Mouse (Mus musculus): ENCODE results near the gene Grasp. TPM values are rescaled to one million over a fixed set of nuclear protein-coding genes. Genes with fewer than 3 reads are reported as not detected.

The Grasp gene
- polyA plus RNA-seq, 1 experiment from 2014 or later, result 13.8 TPM

GRCm38 (mm10) chr15:101196961-101197360 lies 27.0 kb upstream of the Grasp start:
- no peak for ATAC-seq (ENCODE audit: low FRiP score, low read depth)
- Histone ChIP-seq H3K4me1 (peaks cover 13% of the 10 kb centered on the region), H3K36me3 (peaks cover 65% of the 10 kb centered on the region), H3K4me3 (no peak overlapping the region), H3K4me2 (replicated peaks) (no peak overlapping the region), H3K27ac (no peak overlapping the region), H3K9me3 (no peaks in the 10 kb centered on the region), H3K27me3 (replicated peaks) (no peaks in the 10 kb centered on the region), H3K9ac (no peak overlapping the region)

DNA sequence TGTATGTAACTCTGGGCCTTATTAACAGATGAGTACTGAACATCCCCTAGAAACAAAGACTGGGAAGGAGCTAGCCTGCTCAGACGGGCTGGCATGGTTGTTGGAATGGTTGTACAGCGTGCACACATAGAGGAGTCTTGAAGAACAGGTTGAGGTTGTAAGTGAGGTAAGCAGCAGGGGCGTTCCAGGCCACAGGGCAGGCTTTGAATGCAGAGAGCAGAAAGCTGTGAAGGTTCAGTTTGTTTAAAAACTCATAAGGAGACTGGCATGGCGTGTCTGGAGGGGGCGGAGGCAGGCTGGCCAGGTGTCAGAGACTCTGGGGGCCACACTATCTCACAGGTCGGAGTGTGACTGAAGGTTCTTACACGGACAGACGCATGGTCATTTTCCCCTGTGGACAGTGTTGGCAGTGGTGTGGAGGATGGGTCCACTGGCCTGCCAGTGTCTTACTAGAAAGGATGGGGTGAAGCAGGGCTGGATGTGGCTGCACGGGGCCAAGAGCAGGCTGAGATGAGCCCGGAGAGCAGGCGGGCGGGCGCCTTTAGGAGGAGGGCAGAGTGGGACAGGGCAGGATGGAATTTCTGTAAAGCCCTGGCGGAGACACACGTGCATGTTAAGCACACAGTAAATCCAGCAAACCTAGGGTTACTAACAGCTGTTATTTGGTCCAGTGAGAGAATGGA lies 26.4 kb upstream of the Grasp start:
- Histone ChIP-seq H3K4me1 (peaks cover 7% of the 10 kb centered on the region), H3K27me3 (replicated peaks) (no peaks in the 10 kb centered on the region), H3K9me3 (no peaks in the 10 kb centered on the region), H3K9ac (no peak overlapping the region), H3K27ac (no peak overlapping the region), H3K4me2 (replicated peaks) (no peak overlapping the region), H3K36me3 (peaks cover 72% of the 10 kb centered on the region), H3K4me3 (no peak overlapping the region)
- 90% methylated on average over 15 of the region's 15 CpGs for WGBS
- ATAC-seq (ENCODE audit: low FRiP score, low read depth), result peak; percentile 37; the same call in 1 of the 2 replicates

DNA sequence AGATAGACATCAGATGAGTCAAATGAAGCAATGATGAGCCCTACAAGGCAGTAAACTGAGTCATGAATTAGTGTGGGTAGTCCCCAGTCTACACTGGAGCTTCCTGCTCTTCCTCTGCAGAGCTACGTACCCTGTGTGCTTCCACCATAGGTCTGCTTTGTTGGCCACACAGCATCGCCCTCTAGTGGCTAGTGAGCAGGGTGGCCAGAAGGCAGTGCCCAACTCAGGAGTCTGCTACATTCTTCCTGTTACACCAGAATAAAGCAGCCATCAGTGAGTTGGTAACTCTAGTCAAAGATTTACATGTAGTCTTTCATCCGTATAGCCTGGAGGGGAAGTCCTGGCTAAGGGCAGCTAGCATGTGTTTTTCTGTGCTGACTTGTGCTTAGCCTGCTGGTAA lies 25.8 kb upstream of the Grasp start:
- WGBS, result 23% methylated on average over 3 of the region's 3 CpGs
- no peak overlapping the region for H3K4me2 ChIP-seq (replicated peaks)
- no peaks in the 10 kb centered on the region for H3K27me3 ChIP-seq (replicated peaks)
- H3K36me3 ChIP-seq, result peaks cover 78% of the 10 kb centered on the region
- no peak; the same call in 1 of the 2 replicates for ATAC-seq (ENCODE audit: low FRiP score, low read depth)
- no peaks in the 10 kb centered on the region for H3K9me3 ChIP-seq
- H3K4me1 ChIP-seq, result peaks cover 1% of the 10 kb centered on the region; the same call in 1 of the 2 replicates
- no peak overlapping the region for H3K9ac ChIP-seq
- no peak overlapping the region for H3K4me3 ChIP-seq
- no peak overlapping the region for H3K27ac ChIP-seq

DNA sequence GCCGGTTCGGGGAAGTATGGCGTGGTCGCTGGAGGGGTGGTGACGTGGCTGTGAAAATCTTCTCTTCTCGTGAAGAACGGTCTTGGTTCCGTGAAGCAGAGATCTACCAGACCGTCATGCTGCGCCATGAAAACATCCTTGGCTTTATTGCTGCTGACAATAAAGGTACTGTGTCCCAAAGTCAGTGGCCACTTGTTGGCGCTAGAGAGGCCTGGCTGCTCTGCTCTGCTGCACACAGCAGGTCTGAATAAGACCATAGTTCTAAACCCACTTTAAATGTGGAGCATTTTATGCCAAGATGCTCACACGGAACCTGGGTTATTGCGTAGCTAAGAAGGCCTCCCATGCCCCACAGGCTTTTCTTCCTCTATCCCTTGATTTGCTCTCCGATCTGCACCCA lies 25.1 kb upstream of the Grasp start:
- Histone ChIP-seq H3K4me1 (no peaks in the 10 kb centered on the region; the same call in 1 of the 2 replicates), H3K4me2 (replicated peaks) (no peak overlapping the region), H3K9ac (no peak overlapping the region), H3K4me3 (no peak overlapping the region), H3K9me3 (no peaks in the 10 kb centered on the region), H3K36me3 (peaks cover 84% of the 10 kb centered on the region), H3K27me3 (replicated peaks) (no peaks in the 10 kb centered on the region), H3K27ac (no peak overlapping the region)
- ATAC-seq (ENCODE audit: low FRiP score, low read depth), result no peak
- WGBS, result 88% methylated on average over 14 of the region's 14 CpGs

DNA sequence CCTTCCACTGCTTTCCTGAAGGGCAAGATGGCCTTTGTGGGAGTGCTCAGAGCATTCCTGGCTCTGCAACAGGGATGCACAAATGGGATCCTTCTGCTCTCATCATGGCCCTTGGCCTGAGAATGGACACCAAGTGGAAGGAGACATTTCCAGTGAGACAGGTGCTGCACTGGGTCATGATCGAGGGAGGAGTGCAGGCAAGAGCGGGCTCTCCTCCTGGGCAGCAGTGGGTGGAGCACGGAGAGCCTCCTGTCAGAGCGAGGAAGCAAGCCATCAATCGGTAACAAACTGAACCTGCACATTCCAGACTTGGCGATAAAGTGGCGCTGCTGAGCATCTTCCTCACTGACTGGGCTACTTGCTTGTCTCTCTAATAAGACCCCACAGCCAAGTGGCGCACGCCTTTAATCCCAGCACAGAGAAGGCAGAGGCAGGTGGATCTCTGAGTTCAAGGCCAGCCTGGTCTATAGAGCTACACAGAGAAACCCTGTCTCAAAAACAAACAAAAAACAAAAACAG lies 23.2 kb upstream of the Grasp start:
- Histone ChIP-seq H3K4me3 (no peak overlapping the region), H3K4me1 (no peaks in the 10 kb centered on the region; the same call in 1 of the 2 replicates), H3K27ac (no peak overlapping the region), H3K27me3 (replicated peaks) (no peaks in the 10 kb centered on the region), H3K9me3 (no peaks in the 10 kb centered on the region), H3K9ac (no peak overlapping the region), H3K4me2 (replicated peaks) (no peak overlapping the region), H3K36me3 (peaks cover 81% of the 10 kb centered on the region)
- ATAC-seq (ENCODE audit: low FRiP score, low read depth), result no peak
- 97% methylated on average over 9 of the region's 9 CpGs for WGBS

DNA sequence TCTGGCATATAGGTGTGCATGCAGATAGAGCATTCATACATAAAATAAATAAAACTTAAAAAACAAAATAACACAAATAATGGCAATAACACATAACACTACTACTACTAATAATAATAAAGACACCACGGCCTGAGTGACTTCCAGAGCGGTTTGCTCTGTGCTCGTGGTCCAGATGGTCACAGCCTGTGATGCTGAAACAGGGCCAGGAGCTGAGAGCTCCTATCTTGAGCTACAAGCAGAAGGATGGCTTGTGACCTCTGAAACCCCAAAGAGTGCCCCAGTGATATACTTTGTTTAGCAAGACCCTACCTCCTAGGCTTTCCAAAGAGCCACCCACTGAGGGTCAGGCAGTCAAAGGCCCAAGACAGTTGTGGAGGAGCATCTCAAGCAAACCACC lies 22.6 kb upstream of the Grasp start:
- H3K4me1 ChIP-seq, result no peaks in the 10 kb centered on the region; the same call in 1 of the 2 replicates
- H3K27me3 ChIP-seq (replicated peaks), result no peaks in the 10 kb centered on the region
- no peak overlapping the region for H3K9ac ChIP-seq
- peaks cover 81% of the 10 kb centered on the region for H3K36me3 ChIP-seq
- no peak overlapping the region for H3K4me2 ChIP-seq (replicated peaks)
- no peak overlapping the region for H3K27ac ChIP-seq
- H3K4me3 ChIP-seq, result no peak overlapping the region
- no peak for ATAC-seq (ENCODE audit: low FRiP score, low read depth)
- WGBS, result 93% methylated on average over 3 of the region's 3 CpGs
- H3K9me3 ChIP-seq, result no peaks in the 10 kb centered on the region

- H3K4me2 ChIP-seq (replicated peaks), result no peak overlapping the region
- H3K9me3 ChIP-seq, result no peaks in the 10 kb centered on the region
- H3K27ac ChIP-seq, result no peak overlapping the region
- no peak for ATAC-seq (ENCODE audit: low FRiP score, low read depth)
- no peak overlapping the region for H3K4me3 ChIP-seq
- peaks cover 86% of the 10 kb centered on the region for H3K36me3 ChIP-seq
- no peaks in the 10 kb centered on the region for H3K4me1 ChIP-seq
- H3K9ac ChIP-seq, result no peak overlapping the region
- WGBS, result 84% methylated on average over 4 of the region's 4 CpGs
- no peaks in the 10 kb centered on the region for H3K27me3 ChIP-seq (replicated peaks)
These were observed 20.3 kb upstream of the Grasp start for GRCm38 (mm10) chr15:101203673-101204072.

GRCm38 (mm10) chr15:101204781-101205180 lies 19.2 kb upstream of the Grasp start:
- Histone ChIP-seq H3K9me3 (no peaks in the 10 kb centered on the region), H3K27ac (no peak overlapping the region), H3K36me3 (peaks cover 87% of the 10 kb centered on the region), H3K4me3 (no peak overlapping the region), H3K4me2 (replicated peaks) (no peak overlapping the region), H3K4me1 (no peaks in the 10 kb centered on the region), H3K27me3 (replicated peaks) (no peaks in the 10 kb centered on the region), H3K9ac (no peak overlapping the region)
- WGBS, result 87% methylated on average over 7 of the region's 7 CpGs
- no peak for ATAC-seq (ENCODE audit: low FRiP score, low read depth)

DNA sequence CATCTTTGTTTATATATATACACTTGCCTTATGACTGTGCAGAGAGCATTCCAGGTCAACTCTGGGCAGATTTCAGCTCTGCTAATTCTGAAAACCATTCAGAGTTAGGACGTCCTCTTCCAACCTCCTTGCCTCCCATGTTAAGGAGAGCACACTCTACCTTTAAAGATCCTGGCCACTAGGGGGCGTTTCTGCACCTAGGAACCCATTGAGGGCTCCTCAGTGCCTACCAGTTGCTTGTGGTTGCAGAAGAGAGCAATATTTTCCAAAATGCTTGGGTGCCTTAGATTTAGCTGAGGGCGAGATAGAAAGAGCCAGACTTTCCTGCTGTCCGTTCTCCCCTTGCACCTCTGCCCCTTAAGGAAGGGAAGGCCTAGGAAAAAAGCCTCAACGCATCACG lies 13.8 kb upstream of the Grasp start:
- WGBS, result 64% methylated on average over 6 of the region's 6 CpGs
- Histone ChIP-seq H3K4me2 (replicated peaks) (no peak overlapping the region), H3K9me3 (no peaks in the 10 kb centered on the region), H3K36me3 (peaks cover 69% of the 10 kb centered on the region), H3K27me3 (replicated peaks) (no peaks in the 10 kb centered on the region), H3K4me3 (no peak overlapping the region), H3K9ac (no peak overlapping the region), H3K4me1 (no peaks in the 10 kb centered on the region), H3K27ac (no peak overlapping the region)
- ATAC-seq (ENCODE audit: low FRiP score, low read depth), result no peak

DNA sequence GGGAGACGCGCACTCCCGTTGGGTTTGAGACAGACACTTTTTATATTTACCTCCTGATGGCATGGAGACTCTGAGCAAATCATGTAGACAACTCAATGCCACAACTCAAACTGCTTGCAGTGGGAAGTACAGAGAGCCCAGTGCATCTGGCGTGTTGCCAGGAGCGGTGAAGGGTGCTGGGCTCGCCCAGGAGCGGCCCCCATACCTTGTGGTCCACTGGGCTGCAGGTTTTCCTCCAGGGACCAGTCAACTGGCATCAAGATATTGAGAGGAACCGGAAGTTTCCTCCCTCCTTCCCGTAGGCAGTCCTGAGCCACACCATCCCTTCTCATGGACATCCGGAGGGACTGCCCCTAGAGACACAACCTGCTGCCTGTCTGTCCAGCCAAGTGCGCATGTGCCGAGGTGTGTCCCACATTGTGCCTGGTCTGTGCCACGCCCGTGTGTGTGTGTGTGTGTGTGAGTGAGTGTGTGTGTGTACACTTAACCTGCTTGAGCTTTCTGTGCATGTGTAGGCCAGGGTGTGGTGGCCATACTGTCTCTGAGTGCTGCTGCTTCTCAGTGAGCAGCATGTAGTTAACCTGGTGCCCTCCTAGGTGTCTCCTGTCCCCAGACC lies 12.9 kb upstream of the Grasp start:
- no peak for ATAC-seq (ENCODE audit: low FRiP score, low read depth)

DNA sequence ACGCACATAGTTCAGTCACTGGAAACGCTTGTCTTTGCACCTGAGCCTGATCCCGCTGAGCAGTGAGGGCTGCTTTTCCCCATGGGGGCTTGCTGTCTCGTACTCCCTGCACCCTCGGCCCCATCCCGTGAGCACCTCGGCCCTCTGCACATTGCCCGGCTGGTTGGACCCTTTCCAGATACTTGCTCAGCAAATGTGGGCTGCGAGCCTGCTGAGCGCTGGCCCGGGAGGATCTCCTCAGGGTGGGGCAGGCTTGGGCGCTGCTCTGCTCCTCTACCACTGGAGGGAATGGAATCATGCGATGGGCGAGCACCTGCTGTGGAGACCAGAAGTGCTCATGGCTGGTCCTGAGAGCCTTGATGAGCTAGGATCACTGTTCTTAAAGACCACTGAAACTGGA lies 11.6 kb upstream of the Grasp start:
- Histone ChIP-seq H3K9me3 (no peaks in the 10 kb centered on the region), H3K36me3 (peaks cover 52% of the 10 kb centered on the region), H3K4me3 (no peak overlapping the region), H3K4me2 (replicated peaks) (no peak overlapping the region), H3K27me3 (replicated peaks) (no peaks in the 10 kb centered on the region), H3K4me1 (no peaks in the 10 kb centered on the region), H3K9ac (no peak overlapping the region), H3K27ac (no peak overlapping the region)
- ATAC-seq (ENCODE audit: low FRiP score, low read depth), result no peak
- 86% methylated on average over 14 of the region's 14 CpGs for WGBS

More for the DNA sequence above, 12.9 kb upstream of the Grasp start:
- peaks cover 64% of the 10 kb centered on the region for H3K36me3 ChIP-seq
- H3K27me3 ChIP-seq (replicated peaks), result no peaks in the 10 kb centered on the region
- no peak overlapping the region for H3K4me2 ChIP-seq (replicated peaks)
- H3K9me3 ChIP-seq, result no peaks in the 10 kb centered on the region
- no peak overlapping the region for H3K4me3 ChIP-seq
- 93% methylated on average over 14 of the region's 14 CpGs for WGBS
- no peak overlapping the region for H3K9ac ChIP-seq
- no peaks in the 10 kb centered on the region for H3K4me1 ChIP-seq
- H3K27ac ChIP-seq, result no peak overlapping the region

GRCm38 (mm10) chr15:101215136-101215535 lies 8.9 kb upstream of the Grasp start:
- 82% methylated on average over 2 of the region's 2 CpGs for WGBS
- Histone ChIP-seq H3K4me3 (no peak overlapping the region), H3K9me3 (no peaks in the 10 kb centered on the region), H3K27me3 (replicated peaks) (no peaks in the 10 kb centered on the region), H3K9ac (no peak overlapping the region), H3K36me3 (peaks cover 33% of the 10 kb centered on the region), H3K27ac (no peak overlapping the region), H3K4me2 (replicated peaks) (no peak overlapping the region), H3K4me1 (no peaks in the 10 kb centered on the region)
- no peak for ATAC-seq (ENCODE audit: low FRiP score, low read depth)

DNA sequence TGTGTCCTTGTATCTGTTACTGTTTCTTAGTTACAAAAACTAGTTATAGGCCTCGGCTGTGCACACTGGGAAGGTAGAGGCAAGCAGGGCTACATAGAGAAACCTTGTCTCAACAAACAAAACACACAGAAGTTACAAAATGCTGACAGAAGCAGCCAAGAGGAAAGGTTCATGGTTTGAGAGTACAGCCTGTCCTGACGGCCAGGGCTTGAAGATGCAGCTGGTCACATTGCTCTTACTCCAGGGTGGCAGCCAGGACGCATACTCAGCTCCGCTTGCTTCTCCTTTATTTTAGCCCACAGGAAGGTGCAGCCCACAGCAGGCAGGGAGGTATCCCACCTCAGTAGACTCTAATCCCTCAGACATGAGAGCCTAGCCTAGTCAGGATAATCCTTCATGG lies 8.0 kb upstream of the Grasp start:
- Histone ChIP-seq H3K27me3 (replicated peaks) (no peaks in the 10 kb centered on the region), H3K4me1 (peaks cover 4% of the 10 kb centered on the region; the same call in 1 of the 2 replicates), H3K9me3 (no peaks in the 10 kb centered on the region), H3K36me3 (peaks cover 24% of the 10 kb centered on the region), H3K4me2 (replicated peaks) (no peak overlapping the region), H3K4me3 (no peak overlapping the region), H3K9ac (no peak overlapping the region), H3K27ac (no peak overlapping the region)
- 75% methylated on average over 4 of the region's 4 CpGs for WGBS
- no peak for ATAC-seq (ENCODE audit: low FRiP score, low read depth)

All from neural tube, embryonic 12.5 days (tissue).